Mouse (Mus musculus) A20 (cell line): ENCODE results near the gene Otop3.

Experiments used
- DNase-seq: peaks from one replicate; pipeline ENCODE4 v3.0.0-alpha.2; 2011; ENCODE audit warnings: low read depth, low spot score

The Otop3 gene

GRCm38 (mm10) chr11:115318245-115319027, 16.1 kb upstream of the Otop3 start:
- no peak for DNase-seq

GRCm38 (mm10) chr11:115319704-115320383, 14.7 kb upstream of the Otop3 start:
- DNase-seq = no peak

GRCm38 (mm10) chr11:115321906-115322693, 12.4 kb upstream of the Otop3 start, which contains the start of gene Ush1g:
TSS of gene Ush1g (minus strand) at chr11:115322041.
- DNase-seq = peak; percentile 61

- DNase-seq = no peak
Measured at GRCm38 (mm10) chr11:115323354-115323753, 11.2 kb upstream of the Otop3 start.

- no peak for DNase-seq
Measured at GRCm38 (mm10) chr11:115326730-115327129, 7.8 kb upstream of the Otop3 start.

- peak; percentile 49 for DNase-seq
Measured at GRCm38 (mm10) chr11:115329339-115329738, 5.2 kb upstream of the Otop3 start.

- DNase-seq = no peak
Measured at GRCm38 (mm10) chr11:115335223-115335622, 692 bp downstream of the Otop3 start.

- DNase-seq = no peak
Measured at GRCm38 (mm10) chr11:115336115-115336514, 1.6 kb downstream of the Otop3 start.

- DNase-seq = no peak
Measured at GRCm38 (mm10) chr11:115337350-115337749, 2.8 kb downstream of the Otop3 start.

- DNase-seq = no peak
Measured at GRCm38 (mm10) chr11:115337826-115338225, 3.3 kb downstream of the Otop3 start.

- no peak for DNase-seq
Measured at GRCm38 (mm10) chr11:115341246-115341645, 6.7 kb downstream of the Otop3 start.

GRCm38 (mm10) chr11:115341866-115342265, 7.3 kb downstream of the Otop3 start:
- no peak for DNase-seq

GRCm38 (mm10) chr11:115344967-115345366, 10.4 kb downstream of the Otop3 start:
- DNase-seq = peak; percentile 17

- no peak for DNase-seq
Measured at GRCm38 (mm10) chr11:115345515-115345914, 11.0 kb downstream of the Otop3 start.

- DNase-seq = no peak
Measured at GRCm38 (mm10) chr11:115348681-115349248, 14.2 kb downstream of the Otop3 start.

- DNase-seq = no peak
Measured at GRCm38 (mm10) chr11:115349976-115350375, 15.4 kb downstream of the Otop3 start.

GRCm38 (mm10) chr11:115353375-115353774, 18.8 kb downstream of the Otop3 start:
- no peak for DNase-seq

- DNase-seq = peak; percentile 79
Measured at GRCm38 (mm10) chr11:115354183-115354582, 19.7 kb downstream of the Otop3 start.

- DNase-seq = peak; percentile 72
Measured at GRCm38 (mm10) chr11:115358468-115358867, 23.9 kb downstream of the Otop3 start.

GRCm38 (mm10) chr11:115359293-115359692, 24.8 kb downstream of the Otop3 start:
- no peak for DNase-seq

GRCm38 (mm10) chr11:115359726-115360125, 25.2 kb downstream of the Otop3 start:
- DNase-seq = peak; percentile 63

GRCm38 (mm10) chr11:115364136-115364535, 29.6 kb downstream of the Otop3 start:
- no peak for DNase-seq
